Mouse (Mus musculus): ENCODE results near the gene 1700057G04Rik. TPM values are rescaled to one million over a fixed set of nuclear protein-coding genes. Genes with fewer than 3 reads are reported as not detected.
"Not testable (repeated sequence)": the region's sequence is repeated elsewhere in the genome, so short reads cannot be mapped to it uniquely, and the experiment has no call there.

1700057G04Rik gene
- polyA plus RNA-seq, 1 experiment from 2014 or later: not detected

DNA sequence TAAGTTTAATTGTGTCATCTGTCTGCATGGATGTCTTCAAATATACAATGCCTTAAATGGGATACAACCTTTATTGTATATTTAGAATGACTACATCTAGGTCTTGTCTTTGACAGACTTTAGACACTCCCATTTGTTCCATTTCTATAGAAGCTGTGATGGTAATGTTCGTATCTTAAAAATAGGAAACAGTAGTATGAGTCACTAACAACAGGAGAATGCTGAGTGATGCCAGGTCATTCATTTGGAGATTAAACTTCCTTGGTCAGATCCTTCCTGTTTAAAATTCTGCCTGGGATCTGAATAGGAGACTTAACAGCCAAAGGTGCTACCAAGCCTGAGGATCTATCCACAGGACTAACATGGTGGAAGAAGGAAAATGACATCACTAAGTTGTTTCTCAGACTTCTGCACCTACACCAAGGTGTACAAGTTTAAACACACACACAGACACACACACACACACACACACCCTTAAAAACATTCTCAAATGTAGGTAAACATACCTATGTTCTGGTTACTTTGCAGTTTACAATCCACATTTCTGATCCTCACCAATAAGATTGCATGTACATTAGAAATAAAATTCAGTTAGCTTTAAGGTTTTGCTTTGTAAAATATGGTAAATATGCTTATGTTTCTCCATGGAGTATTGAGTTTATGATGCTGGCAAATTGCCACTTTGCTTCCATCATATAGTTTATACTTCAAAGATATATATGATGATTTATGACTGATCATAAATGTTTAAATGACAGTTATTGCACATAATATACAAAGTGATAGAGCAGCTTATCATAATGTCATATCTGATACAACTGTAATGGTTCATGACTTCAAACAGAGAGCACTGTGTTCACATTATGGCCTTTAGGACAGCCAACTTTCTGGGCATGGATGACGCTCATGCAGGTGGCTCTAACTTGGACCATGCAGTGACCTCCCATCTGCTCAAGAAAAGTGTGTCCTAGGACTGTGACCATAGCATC, 15.3 kb upstream of the 1700057G04Rik start:
- no peaks in the 10 kb centered on the region for H3K4me1 ChIP-seq (replicated peaks; ENCODE audit: control insufficient read depth, insufficient read depth, low read length)
- no peaks in the 10 kb centered on the region for H3K9me3 ChIP-seq (ENCODE audit: control insufficient read depth, low read length)
- no peak overlapping the region for H3K4me2 ChIP-seq (replicated peaks)
- no peaks in the 10 kb centered on the region for H3K36me3 ChIP-seq (replicated peaks; ENCODE audit: control insufficient read depth, insufficient read depth)
- no peak for DNase-seq (ENCODE audit: low spot score)
- no peaks in the 10 kb centered on the region for H3K27me3 ChIP-seq (ENCODE audit: control insufficient read depth, insufficient read depth, low read length)
- 90% methylated on average over 2 of the region's 2 CpGs for WGBS
- no peak overlapping the region for H3K4me3 ChIP-seq (replicated peaks; ENCODE audit: low read length)
- no peak for ATAC-seq (ENCODE audit: low FRiP score)
- H3K9ac ChIP-seq: no peak overlapping the region
- H3K27ac ChIP-seq: no peak overlapping the region

DNA sequence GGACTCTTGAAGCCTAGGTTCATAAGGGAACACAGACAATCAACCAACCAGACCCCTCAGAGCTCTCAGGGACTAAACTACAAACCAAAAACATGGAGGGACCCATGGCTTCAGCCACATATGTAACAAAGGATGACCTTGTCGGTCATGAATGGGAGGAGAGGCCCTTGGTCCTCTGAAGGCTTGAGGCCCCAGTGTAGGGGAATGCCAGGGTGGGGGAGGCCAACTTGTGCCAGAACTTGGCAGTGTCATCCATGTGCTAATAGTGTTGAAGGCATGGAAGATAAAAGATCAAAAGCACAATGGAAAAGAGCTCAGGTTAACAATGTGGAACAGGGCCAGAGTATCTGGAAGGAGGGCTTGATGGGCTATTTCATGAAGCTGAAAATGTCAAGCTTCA, 10.9 kb upstream of the 1700057G04Rik start:
- ATAC-seq (ENCODE audit: low FRiP score) (no peak), DNase-seq (ENCODE audit: low spot score) (no peak)
- H3K9me3 ChIP-seq (ENCODE audit: control insufficient read depth, low read length): no peaks in the 10 kb centered on the region
- H3K4me1 ChIP-seq (replicated peaks; ENCODE audit: control insufficient read depth, insufficient read depth, low read length): no peaks in the 10 kb centered on the region
- no peaks in the 10 kb centered on the region for H3K27me3 ChIP-seq (ENCODE audit: control insufficient read depth, insufficient read depth, low read length)
- H3K36me3 ChIP-seq (replicated peaks; ENCODE audit: control insufficient read depth, insufficient read depth): no peaks in the 10 kb centered on the region
- H3K4me3 ChIP-seq (replicated peaks; ENCODE audit: low read length): no peak overlapping the region
- 72% methylated on average over 1 of the region's 1 CpGs for WGBS
- H3K9ac ChIP-seq: no peak overlapping the region
- no peak overlapping the region for H3K4me2 ChIP-seq (replicated peaks)
- no peak overlapping the region for H3K27ac ChIP-seq

DNA sequence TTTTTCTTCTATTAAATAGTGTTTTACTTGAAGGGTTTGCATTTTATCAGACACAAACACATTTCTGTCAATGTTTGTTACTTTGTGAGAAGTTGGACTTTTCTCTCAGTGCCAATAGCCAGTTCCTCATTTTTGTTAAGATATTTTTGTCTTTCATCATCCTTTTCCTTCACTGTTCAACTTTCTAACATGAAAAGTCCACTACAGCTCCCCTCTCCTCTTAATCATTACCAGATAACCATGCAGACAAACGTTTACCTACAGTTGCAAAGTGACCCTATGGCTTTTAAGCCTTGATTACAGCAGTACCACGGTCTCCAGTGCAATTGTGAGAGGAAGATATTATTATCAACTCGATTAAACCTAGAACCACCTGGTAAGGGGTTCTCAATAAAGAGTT, 8.0 kb upstream of the 1700057G04Rik start:
- H3K4me1 ChIP-seq (replicated peaks; ENCODE audit: control insufficient read depth, insufficient read depth, low read length): no peaks in the 10 kb centered on the region
- H3K27me3 ChIP-seq (ENCODE audit: control insufficient read depth, insufficient read depth, low read length): no peaks in the 10 kb centered on the region
- no peak overlapping the region for H3K9ac ChIP-seq
- H3K27ac ChIP-seq: no peak overlapping the region
- no peak overlapping the region for H3K4me3 ChIP-seq (replicated peaks; ENCODE audit: low read length)
- WGBS: 71% methylated on average over 3 of the region's 3 CpGs
- H3K9me3 ChIP-seq (ENCODE audit: control insufficient read depth, low read length): no peaks in the 10 kb centered on the region
- no peaks in the 10 kb centered on the region for H3K36me3 ChIP-seq (replicated peaks; ENCODE audit: control insufficient read depth, insufficient read depth)
- H3K4me2 ChIP-seq (replicated peaks): no peak overlapping the region
- DNase-seq (ENCODE audit: low spot score) (no peak), ATAC-seq (ENCODE audit: low FRiP score) (no peak)

DNA sequence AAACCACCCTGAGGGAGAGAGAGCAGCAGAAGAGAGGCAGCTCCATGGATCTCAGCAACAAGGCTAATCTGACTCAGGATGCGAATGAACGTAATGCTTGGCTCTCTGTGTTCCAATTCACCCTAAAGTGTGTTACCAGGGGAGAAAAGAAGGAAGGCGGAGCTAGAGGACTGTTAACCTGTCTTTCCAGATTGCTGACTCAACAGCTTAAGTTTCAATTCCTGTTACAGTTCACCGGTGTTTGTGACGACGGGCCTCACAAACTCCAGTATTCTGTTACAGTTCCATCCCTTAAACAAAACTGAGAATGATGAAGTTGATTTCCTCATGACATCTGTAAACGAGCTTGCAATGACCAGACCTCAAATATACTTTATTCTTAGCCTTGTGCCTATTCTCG, 4.1 kb upstream of the 1700057G04Rik start:
- 81% methylated on average over 8 of the region's 8 CpGs for WGBS
- no peak for ATAC-seq (ENCODE audit: low FRiP score)
- no peak for DNase-seq (ENCODE audit: low spot score)
- no peak overlapping the region for H3K27ac ChIP-seq
- H3K27me3 ChIP-seq (ENCODE audit: control insufficient read depth, insufficient read depth, low read length): no peaks in the 10 kb centered on the region
- H3K36me3 ChIP-seq (replicated peaks; ENCODE audit: control insufficient read depth, insufficient read depth): no peaks in the 10 kb centered on the region
- no peak overlapping the region for H3K9ac ChIP-seq
- H3K4me1 ChIP-seq (replicated peaks; ENCODE audit: control insufficient read depth, insufficient read depth, low read length): no peaks in the 10 kb centered on the region
- H3K4me2 ChIP-seq (replicated peaks): no peak overlapping the region
- no peaks in the 10 kb centered on the region for H3K9me3 ChIP-seq (ENCODE audit: control insufficient read depth, low read length)
- H3K4me3 ChIP-seq (replicated peaks; ENCODE audit: low read length): no peak overlapping the region

DNA sequence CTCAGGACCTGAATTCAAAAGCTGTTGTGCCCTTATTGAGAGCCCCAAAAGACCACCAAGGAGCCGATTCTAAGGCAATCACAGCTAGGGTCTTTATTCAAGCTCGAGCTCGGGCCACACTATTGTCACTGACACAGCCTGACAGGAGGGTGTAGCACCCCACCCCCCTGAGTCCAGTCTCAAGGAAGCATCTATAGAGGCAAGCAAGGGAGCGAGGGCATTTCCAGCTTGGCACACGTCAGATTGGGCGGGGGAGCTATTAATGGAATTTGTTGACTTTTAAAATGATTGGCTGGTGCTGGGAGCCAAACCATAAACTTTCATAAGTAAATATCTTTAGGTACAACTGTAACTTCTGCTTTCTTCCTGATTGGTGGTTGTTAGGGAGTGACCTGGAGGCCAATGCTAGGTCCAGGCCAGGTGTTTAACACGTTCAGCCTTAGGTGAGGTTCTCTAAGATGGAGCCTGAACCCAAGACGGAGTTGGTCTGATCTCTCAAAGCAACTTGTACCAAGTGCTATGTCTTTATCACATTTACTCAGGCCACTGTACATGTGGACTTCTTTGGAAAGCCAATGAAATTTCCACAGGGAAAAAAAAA, 3.5 kb upstream of the 1700057G04Rik start:
- H3K4me3 ChIP-seq (replicated peaks; ENCODE audit: low read length): no peak overlapping the region
- no peaks in the 10 kb centered on the region for H3K4me1 ChIP-seq (replicated peaks; ENCODE audit: control insufficient read depth, insufficient read depth, low read length)
- H3K9ac ChIP-seq: no peak overlapping the region
- no peak overlapping the region for H3K27ac ChIP-seq
- H3K36me3 ChIP-seq (replicated peaks; ENCODE audit: control insufficient read depth, insufficient read depth): no peaks in the 10 kb centered on the region
- H3K4me2 ChIP-seq (replicated peaks): no peak overlapping the region
- no peaks in the 10 kb centered on the region for H3K9me3 ChIP-seq (ENCODE audit: control insufficient read depth, low read length)
- WGBS: 55% methylated on average over 8 of the region's 8 CpGs
- H3K27me3 ChIP-seq (ENCODE audit: control insufficient read depth, insufficient read depth, low read length): no peaks in the 10 kb centered on the region
- no peak for ATAC-seq (ENCODE audit: low FRiP score)
- no peak for DNase-seq (ENCODE audit: low spot score)

DNA sequence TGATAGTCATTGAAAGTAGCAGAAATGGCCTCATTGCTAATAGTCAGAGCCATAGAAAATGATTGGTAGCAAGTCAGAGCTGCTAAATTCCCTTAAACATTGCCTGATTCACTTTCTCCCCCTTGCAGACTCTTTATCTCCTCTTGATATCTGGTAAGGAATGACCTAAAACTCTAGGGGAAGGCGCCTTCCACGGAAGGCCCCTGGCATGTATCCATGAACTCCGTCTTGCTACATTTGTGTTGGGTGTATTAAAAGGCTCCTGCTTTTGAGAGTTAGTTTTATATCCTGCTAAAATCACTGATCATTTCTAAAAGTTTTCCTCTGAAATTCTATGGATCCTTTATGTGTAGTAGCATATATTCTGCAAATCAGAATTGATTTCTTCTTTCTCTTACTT, 7.6 kb downstream of the 1700057G04Rik start:
- H3K27ac ChIP-seq: no peak overlapping the region
- WGBS: 91% methylated on average over 3 of the region's 3 CpGs
- no peak overlapping the region for H3K4me3 ChIP-seq (replicated peaks; ENCODE audit: low read length)
- no peaks in the 10 kb centered on the region for H3K36me3 ChIP-seq (replicated peaks; ENCODE audit: control insufficient read depth, insufficient read depth)
- no peak overlapping the region for H3K4me2 ChIP-seq (replicated peaks)
- no peaks in the 10 kb centered on the region for H3K9me3 ChIP-seq (ENCODE audit: control insufficient read depth, low read length)
- H3K9ac ChIP-seq: no peak overlapping the region
- no peaks in the 10 kb centered on the region for H3K4me1 ChIP-seq (replicated peaks; ENCODE audit: control insufficient read depth, insufficient read depth, low read length)
- ATAC-seq (ENCODE audit: low FRiP score): no peak
- H3K27me3 ChIP-seq (ENCODE audit: control insufficient read depth, insufficient read depth, low read length): no peaks in the 10 kb centered on the region
- no peak for DNase-seq (ENCODE audit: low spot score)

DNA sequence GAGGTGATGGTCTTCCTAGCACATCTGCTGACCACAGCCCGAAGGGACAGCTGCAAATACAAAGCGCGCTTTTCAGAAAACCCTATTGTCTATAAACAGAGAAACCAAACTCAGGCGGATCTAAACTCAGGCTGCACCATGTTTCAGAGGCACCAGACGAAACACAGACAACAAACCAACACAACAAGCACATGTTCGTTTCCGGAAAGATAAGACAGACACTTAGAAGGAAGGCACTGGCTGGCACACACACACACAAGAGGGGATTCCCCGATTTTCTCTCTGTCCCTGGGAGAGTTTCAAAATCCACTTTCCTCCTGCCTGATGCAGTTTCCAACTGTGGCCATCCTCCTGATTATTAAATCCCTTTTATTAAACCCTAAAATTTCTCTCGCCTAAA, 16.8 kb downstream of the 1700057G04Rik start:
- not testable (repeated sequence) for H3K27ac ChIP-seq; ATAC-seq (ENCODE audit: low FRiP score); DNase-seq (ENCODE audit: low spot score); H3K4me2 ChIP-seq (replicated peaks); H3K27me3 ChIP-seq (ENCODE audit: control insufficient read depth, insufficient read depth, low read length); H3K36me3 ChIP-seq (replicated peaks; ENCODE audit: control insufficient read depth, insufficient read depth); H3K4me3 ChIP-seq (replicated peaks; ENCODE audit: low read length); H3K9me3 ChIP-seq (ENCODE audit: control insufficient read depth, low read length); H3K9ac ChIP-seq; H3K4me1 ChIP-seq (replicated peaks; ENCODE audit: control insufficient read depth, insufficient read depth, low read length)
- WGBS: 72% methylated on average over 9 of the region's 9 CpGs

DNA sequence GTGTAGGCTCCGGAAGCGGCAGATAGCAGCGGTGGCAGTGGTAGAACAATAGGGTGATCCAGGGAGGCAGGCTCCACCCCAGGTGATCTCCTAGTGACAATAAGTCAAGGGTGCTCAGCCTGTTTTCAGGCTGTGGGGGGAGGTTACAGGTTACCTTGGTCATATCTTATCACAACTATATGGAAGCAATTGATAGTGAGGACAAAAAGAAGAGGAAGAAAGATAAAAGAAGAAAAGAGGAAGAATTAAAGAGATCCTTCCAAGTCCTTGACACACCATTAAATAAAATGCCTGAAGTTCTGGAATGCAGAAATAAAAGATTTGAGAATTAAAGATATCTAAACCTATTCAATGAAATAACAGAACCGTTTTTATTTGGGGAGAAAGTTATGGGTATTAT, 17.6 kb downstream of the 1700057G04Rik start:
- ATAC-seq (ENCODE audit: low FRiP score) (no peak), DNase-seq (ENCODE audit: low spot score) (no peak)
- Histone ChIP-seq H3K9ac (no peak overlapping the region), H3K4me3 (replicated peaks; ENCODE audit: low read length) (no peak overlapping the region), H3K9me3 (ENCODE audit: control insufficient read depth, low read length) (no peaks in the 10 kb centered on the region), H3K4me2 (replicated peaks) (no peak overlapping the region), H3K36me3 (replicated peaks; ENCODE audit: control insufficient read depth, insufficient read depth) (no peaks in the 10 kb centered on the region), H3K4me1 (replicated peaks; ENCODE audit: control insufficient read depth, insufficient read depth, low read length) (no peaks in the 10 kb centered on the region), H3K27ac (no peak overlapping the region), H3K27me3 (ENCODE audit: control insufficient read depth, insufficient read depth, low read length) (no peaks in the 10 kb centered on the region)
- 76% methylated on average over 4 of the region's 4 CpGs for WGBS

DNA sequence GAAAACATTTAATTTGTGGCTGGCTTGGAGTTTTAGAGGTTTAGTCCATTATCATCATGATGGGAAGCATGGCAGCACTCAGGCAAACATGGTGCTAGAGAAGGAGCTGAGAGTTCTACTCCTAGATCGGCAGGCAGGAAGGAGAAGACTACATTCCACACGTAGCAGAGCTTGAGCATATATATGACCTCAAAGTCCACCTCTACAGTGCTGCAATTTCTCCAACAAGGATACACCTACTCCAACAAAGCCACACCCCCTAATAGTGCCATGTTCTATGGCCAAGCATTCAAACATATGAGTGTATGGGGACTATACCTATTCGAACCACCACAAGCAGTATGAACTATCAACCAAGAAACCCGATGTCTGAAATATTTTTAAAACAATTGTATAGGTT, 22.2 kb downstream of the 1700057G04Rik start:
- H3K27me3 ChIP-seq (ENCODE audit: control insufficient read depth, insufficient read depth, low read length): no peaks in the 10 kb centered on the region
- WGBS: 96% methylated on average over 4 of the region's 4 CpGs
- ATAC-seq (ENCODE audit: low FRiP score): no peak

More for the DNA sequence above, 22.2 kb downstream of the 1700057G04Rik start:
- no peak overlapping the region for H3K9ac ChIP-seq
- DNase-seq (ENCODE audit: low spot score): no peak
- no peak overlapping the region for H3K4me3 ChIP-seq (replicated peaks; ENCODE audit: low read length)
- H3K4me1 ChIP-seq (replicated peaks; ENCODE audit: control insufficient read depth, insufficient read depth, low read length): no peaks in the 10 kb centered on the region
- H3K27ac ChIP-seq: no peak overlapping the region
- H3K9me3 ChIP-seq (ENCODE audit: control insufficient read depth, low read length): no peaks in the 10 kb centered on the region
- no peaks in the 10 kb centered on the region for H3K36me3 ChIP-seq (replicated peaks; ENCODE audit: control insufficient read depth, insufficient read depth)
- no peak overlapping the region for H3K4me2 ChIP-seq (replicated peaks)
